Mouse (Mus musculus): ENCODE data around the gene Cox7a2. TPM values are rescaled to one million over a fixed set of nuclear protein-coding genes. Genes with fewer than 3 reads are reported as not detected.

Cox7a2 gene
- polyA plus RNA-seq (2014; fragmentation: Nextera tagmentation; extraction: Ambion mirVana): 635 and 646 TPM in 2 replicates

- Histone ChIP-seq H3K9ac (ENCODE audit: low read length) (peak within 1 kb of the TSS; percentile 80), H3K4me3 (ENCODE audit: low read depth, low read length) (peak within 1 kb of the TSS; percentile 78), H3K36me3 (ENCODE audit: control insufficient read depth, insufficient read depth, low read length) (no peaks in the 10 kb centered on the region), H3K27ac (ENCODE audit: low read depth, low read length) (peak within 1 kb of the TSS; percentile 83), H3K27me3 (ENCODE audit: control insufficient read depth, insufficient read depth, low read length) (no peaks in the 10 kb centered on the region), H3K4me1 (ENCODE audit: control insufficient read depth, insufficient read depth, low read length) (peaks cover 5% of the 10 kb centered on the region; the same call in 1 of the 2 replicates), H3K4me2 (ENCODE audit: low read depth) (peak within 1 kb of the TSS; percentile 84), H3K9me3 (ENCODE audit: control insufficient read depth, low read length) (no peaks in the 10 kb centered on the region)
- ATAC-seq (ENCODE audit: insufficient read depth, low FRiP score, low TSS enrichment) (peak; percentile 99), DNase-seq (ENCODE audit: low spot score) (peak; percentile 97)
- WGBS: 0% methylated on average over 49 of the region's 49 CpGs
These were observed at the start of gene Cox7a2 for GRCm38 (mm10) chr9:79759385-79760005. Cox7a2 (minus strand) TSS chr9:79759878.

GRCm38 (mm10) chr9:79809411-79809810 lies 49.7 kb upstream of the Cox7a2 start:
- H3K36me3 ChIP-seq (ENCODE audit: control insufficient read depth, insufficient read depth, low read length): no peaks in the 10 kb centered on the region
- no peak overlapping the region for H3K9ac ChIP-seq (ENCODE audit: low read length)
- WGBS: 86% methylated on average over 6 of the region's 6 CpGs

GRCm38 (mm10) chr9:79807178-79807577 lies 47.5 kb upstream of the Cox7a2 start:
- DNase-seq (ENCODE audit: low spot score) (no peak), ATAC-seq (ENCODE audit: insufficient read depth, low FRiP score, low TSS enrichment) (no peak)
- Histone ChIP-seq H3K9ac (ENCODE audit: low read length) (no peak overlapping the region), H3K36me3 (ENCODE audit: control insufficient read depth, insufficient read depth, low read length) (no peaks in the 10 kb centered on the region), H3K4me2 (ENCODE audit: low read depth) (no peak overlapping the region), H3K27me3 (ENCODE audit: control insufficient read depth, insufficient read depth, low read length) (no peaks in the 10 kb centered on the region), H3K9me3 (ENCODE audit: control insufficient read depth, low read length) (no peaks in the 10 kb centered on the region), H3K4me3 (ENCODE audit: low read depth, low read length) (no peak overlapping the region), H3K27ac (ENCODE audit: low read depth, low read length) (no peak overlapping the region), H3K4me1 (ENCODE audit: control insufficient read depth, insufficient read depth, low read length) (no peaks in the 10 kb centered on the region)
- WGBS: 60% methylated on average over 4 of the region's 4 CpGs

More at GRCm38 (mm10) chr9:79809411-79809810, 49.7 kb upstream of the Cox7a2 start:
- H3K9me3 ChIP-seq (ENCODE audit: control insufficient read depth, low read length): no peaks in the 10 kb centered on the region
- H3K27ac ChIP-seq (ENCODE audit: low read depth, low read length): no peak overlapping the region
- H3K4me2 ChIP-seq (ENCODE audit: low read depth): no peak overlapping the region
- DNase-seq (ENCODE audit: low spot score) (no peak), ATAC-seq (ENCODE audit: insufficient read depth, low FRiP score, low TSS enrichment) (no peak)
- H3K27me3 ChIP-seq (ENCODE audit: control insufficient read depth, insufficient read depth, low read length): no peaks in the 10 kb centered on the region
- H3K4me1 ChIP-seq (ENCODE audit: control insufficient read depth, insufficient read depth, low read length): no peaks in the 10 kb centered on the region
- H3K4me3 ChIP-seq (ENCODE audit: low read depth, low read length): no peak overlapping the region

- no peak overlapping the region for H3K4me2 ChIP-seq (ENCODE audit: low read depth)
- H3K36me3 ChIP-seq (ENCODE audit: control insufficient read depth, insufficient read depth, low read length): no peaks in the 10 kb centered on the region
- 43% methylated on average over 12 of the region's 12 CpGs for WGBS
- ATAC-seq (ENCODE audit: insufficient read depth, low FRiP score, low TSS enrichment) (no peak), DNase-seq (ENCODE audit: low spot score) (peak; percentile 16)
- no peaks in the 10 kb centered on the region for H3K27me3 ChIP-seq (ENCODE audit: control insufficient read depth, insufficient read depth, low read length)
- H3K9me3 ChIP-seq (ENCODE audit: control insufficient read depth, low read length): no peaks in the 10 kb centered on the region
- H3K4me1 ChIP-seq (ENCODE audit: control insufficient read depth, insufficient read depth, low read length): no peaks in the 10 kb centered on the region
- H3K9ac ChIP-seq (ENCODE audit: low read length): no peak overlapping the region
- no peak overlapping the region for H3K27ac ChIP-seq (ENCODE audit: low read depth, low read length)
- no peak overlapping the region for H3K4me3 ChIP-seq (ENCODE audit: low read depth, low read length)
These were observed 46.8 kb upstream of the Cox7a2 start for GRCm38 (mm10) chr9:79806317-79807075.

- 91% methylated on average over 10 of the region's 10 CpGs for WGBS
- Histone ChIP-seq H3K27ac (ENCODE audit: low read depth, low read length) (no peak overlapping the region), H3K9ac (ENCODE audit: low read length) (no peak overlapping the region), H3K9me3 (ENCODE audit: control insufficient read depth, low read length) (no peaks in the 10 kb centered on the region), H3K27me3 (ENCODE audit: control insufficient read depth, insufficient read depth, low read length) (no peaks in the 10 kb centered on the region), H3K36me3 (ENCODE audit: control insufficient read depth, insufficient read depth, low read length) (no peaks in the 10 kb centered on the region), H3K4me2 (ENCODE audit: low read depth) (no peak overlapping the region), H3K4me1 (ENCODE audit: control insufficient read depth, insufficient read depth, low read length) (no peaks in the 10 kb centered on the region), H3K4me3 (ENCODE audit: low read depth, low read length) (no peak overlapping the region)
- ATAC-seq (ENCODE audit: insufficient read depth, low FRiP score, low TSS enrichment) (no peak), DNase-seq (ENCODE audit: low spot score) (no peak)
These were observed 45.7 kb upstream of the Cox7a2 start for GRCm38 (mm10) chr9:79805426-79805825.

- H3K27me3 ChIP-seq (ENCODE audit: control insufficient read depth, insufficient read depth, low read length): no peaks in the 10 kb centered on the region
- H3K27ac ChIP-seq (ENCODE audit: low read depth, low read length): no peak overlapping the region
- H3K4me2 ChIP-seq (ENCODE audit: low read depth): no peak overlapping the region
- ATAC-seq (ENCODE audit: insufficient read depth, low FRiP score, low TSS enrichment): no peak
- no peak overlapping the region for H3K9ac ChIP-seq (ENCODE audit: low read length)
- no peaks in the 10 kb centered on the region for H3K9me3 ChIP-seq (ENCODE audit: control insufficient read depth, low read length)
- 0 out of 2 replicates have a peak, but pooled peaks cover 2% of the 10 kb centered on the region for H3K4me1 ChIP-seq (ENCODE audit: control insufficient read depth, insufficient read depth, low read length)
- DNase-seq (ENCODE audit: low spot score): no peak
- no peak overlapping the region for H3K4me3 ChIP-seq (ENCODE audit: low read depth, low read length)
- H3K36me3 ChIP-seq (ENCODE audit: control insufficient read depth, insufficient read depth, low read length): no peaks in the 10 kb centered on the region
- 75% methylated on average over 7 of the region's 7 CpGs for WGBS
These were observed 36.9 kb upstream of the Cox7a2 start for GRCm38 (mm10) chr9:79796461-79797135.

GRCm38 (mm10) chr9:79795076-79795475 lies 35.4 kb upstream of the Cox7a2 start:
- no peak overlapping the region for H3K4me2 ChIP-seq (ENCODE audit: low read depth)
- ATAC-seq (ENCODE audit: insufficient read depth, low FRiP score, low TSS enrichment): no peak
- no peak for DNase-seq (ENCODE audit: low spot score)
- 88% methylated on average over 1 of the region's 1 CpGs for WGBS
- H3K9ac ChIP-seq (ENCODE audit: low read length): no peak overlapping the region
- H3K4me3 ChIP-seq (ENCODE audit: low read depth, low read length): no peak overlapping the region
- H3K36me3 ChIP-seq (ENCODE audit: control insufficient read depth, insufficient read depth, low read length): no peaks in the 10 kb centered on the region
- no peaks in the 10 kb centered on the region for H3K27me3 ChIP-seq (ENCODE audit: control insufficient read depth, insufficient read depth, low read length)
- no peaks in the 10 kb centered on the region for H3K9me3 ChIP-seq (ENCODE audit: control insufficient read depth, low read length)
- H3K27ac ChIP-seq (ENCODE audit: low read depth, low read length): no peak overlapping the region
- 0 out of 2 replicates have a peak, but pooled peaks cover 2% of the 10 kb centered on the region for H3K4me1 ChIP-seq (ENCODE audit: control insufficient read depth, insufficient read depth, low read length)

GRCm38 (mm10) chr9:79792841-79793835 lies 33.5 kb upstream of the Cox7a2 start, which contains the start of gene Tmem30a:
Tmem30a (minus strand) TSS chr9:79793507.
- Histone ChIP-seq H3K4me1 (ENCODE audit: control insufficient read depth, insufficient read depth, low read length) (0 out of 2 replicates have a peak, but pooled peaks cover 2% of the 10 kb centered on the region), H3K27me3 (ENCODE audit: control insufficient read depth, insufficient read depth, low read length) (no peaks in the 10 kb centered on the region), H3K36me3 (ENCODE audit: control insufficient read depth, insufficient read depth, low read length) (no peaks in the 10 kb centered on the region), H3K9ac (ENCODE audit: low read length) (peak within 1 kb of the TSS; percentile 83), H3K4me2 (ENCODE audit: low read depth) (peak within 1 kb of the TSS; percentile 76), H3K9me3 (ENCODE audit: control insufficient read depth, low read length) (no peaks in the 10 kb centered on the region), H3K4me3 (ENCODE audit: low read depth, low read length) (peak within 1 kb of the TSS; percentile 92), H3K27ac (ENCODE audit: low read depth, low read length) (peak within 1 kb of the TSS; percentile 81)
- ATAC-seq (ENCODE audit: insufficient read depth, low FRiP score, low TSS enrichment): peak; percentile 97
- WGBS: under 1% methylated on average over 90 of the region's 91 CpGs
- peak; percentile 98 for DNase-seq (ENCODE audit: low spot score)

Data from neural tube, embryonic 11.5 days (tissue).